Mouse (Mus musculus): ENCODE results near the gene Ubxn2a. TPM values are rescaled to one million over a fixed set of nuclear protein-coding genes. Genes with fewer than 3 reads are reported as not detected.
A peak's percentile ranks its signal among the peaks of the same experiment; 100 is the strongest.

Gene Ubxn2a
- polyA plus RNA-seq, 1 experiment from 2014 or later = 22.0 TPM

DNA sequence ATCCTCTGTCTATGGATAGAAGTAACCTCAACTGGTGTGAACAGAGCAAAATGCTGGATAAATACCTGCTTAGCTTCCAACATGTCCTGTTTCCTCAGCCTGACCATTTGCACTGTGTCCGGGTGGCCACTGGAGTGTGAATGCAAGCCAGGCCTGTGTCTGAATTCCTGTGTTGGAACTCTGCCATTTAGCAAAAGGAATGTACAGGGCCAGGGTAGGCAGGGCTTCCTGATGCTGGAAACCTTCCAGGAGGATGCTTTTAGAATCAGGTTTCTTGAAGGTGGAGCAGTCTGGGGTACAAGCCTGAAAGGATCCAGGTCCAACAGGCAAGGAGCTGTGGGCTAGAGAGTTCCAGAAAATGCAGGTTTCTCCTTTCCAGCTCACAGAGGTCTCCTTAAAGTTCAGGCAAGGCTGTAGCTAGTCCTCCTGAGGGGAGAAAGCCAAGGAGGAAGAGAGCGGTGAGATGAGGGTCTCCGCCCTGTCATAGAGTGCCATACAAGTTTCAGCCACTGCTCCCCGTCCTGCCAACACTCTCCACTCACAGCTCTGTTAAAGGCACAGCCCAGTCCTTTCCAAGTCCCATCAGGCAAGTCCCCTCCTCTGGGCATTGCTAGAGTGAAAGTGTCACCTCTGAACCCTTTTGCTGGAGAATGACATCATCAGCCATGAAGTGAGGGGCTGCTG, 43.7 kb downstream of the Ubxn2a start:
- DNase-seq (no peak), ATAC-seq (no peak)
- H3K9ac ChIP-seq (replicated peaks) = no peak overlapping the region
- no peaks in the 10 kb centered on the region; the same call in 1 of the 2 replicates for H3K9me3 ChIP-seq (ENCODE audit: low read length)
- no peak overlapping the region for H3K27ac ChIP-seq (ENCODE audit: low read depth)
- H3K4me3 ChIP-seq (ENCODE audit: low read depth, low read length) = no peak overlapping the region
- H3K4me2 ChIP-seq (ENCODE audit: low read depth, low read length) = no peak overlapping the region
- no peaks in the 10 kb centered on the region for H3K27me3 ChIP-seq (ENCODE audit: insufficient read depth, low read length)
- H3K4me1 ChIP-seq (ENCODE audit: insufficient read depth) = no peaks in the 10 kb centered on the region
- H3K36me3 ChIP-seq (replicated peaks; ENCODE audit: insufficient read depth, low read length) = peaks cover 24% of the 10 kb centered on the region
- TF ChIP-seq EP300 (IDR thresholded peaks at IDR 0.05; ENCODE audit: low read depth) = no peak
- TF ChIP-seq CTCF (IDR thresholded peaks at IDR 0.05; ENCODE audit: low read depth) = no peak
- WGBS (ENCODE audit: insufficient replicate concordance) = 83% methylated on average over 4 of the region's 4 CpGs

DNA sequence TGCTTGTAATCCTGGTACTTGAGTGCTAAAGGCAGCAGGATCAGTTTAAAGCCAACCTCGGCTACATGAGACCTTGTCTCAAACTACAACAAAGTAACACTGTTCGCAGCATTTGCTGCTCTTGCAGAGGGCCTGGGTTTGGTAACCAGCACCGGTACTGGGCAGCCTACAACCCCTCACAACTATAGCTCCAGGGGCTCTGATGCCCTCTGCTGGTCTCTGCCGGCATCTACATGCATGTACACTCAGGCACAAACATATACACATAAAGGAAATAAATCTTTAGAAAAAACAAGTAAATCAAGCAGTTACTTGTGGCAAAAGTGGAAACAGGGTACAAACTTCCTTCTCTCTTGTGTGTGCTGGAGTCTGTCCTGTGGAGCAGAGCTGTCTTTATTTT, 44.8 kb downstream of the Ubxn2a start:
- Histone ChIP-seq H3K4me2 (ENCODE audit: low read depth, low read length) (no peak overlapping the region), H3K36me3 (replicated peaks; ENCODE audit: insufficient read depth, low read length) (peaks cover 20% of the 10 kb centered on the region), H3K4me1 (ENCODE audit: insufficient read depth) (no peaks in the 10 kb centered on the region), H3K9ac (replicated peaks) (no peak overlapping the region), H3K27me3 (ENCODE audit: insufficient read depth, low read length) (no peaks in the 10 kb centered on the region), H3K4me3 (ENCODE audit: low read depth, low read length) (no peak overlapping the region), H3K9me3 (ENCODE audit: low read length) (no peaks in the 10 kb centered on the region; the same call in 1 of the 2 replicates), H3K27ac (ENCODE audit: low read depth) (no peak overlapping the region)
- TF ChIP-seq EP300 (IDR thresholded peaks at IDR 0.05; ENCODE audit: low read depth) (no peak), CTCF (IDR thresholded peaks at IDR 0.05; ENCODE audit: low read depth) (peak; percentile 61)
- ATAC-seq (no peak), DNase-seq (no peak)
- 91% methylated on average over 4 of the region's 4 CpGs for WGBS (ENCODE audit: insufficient replicate concordance)

DNA sequence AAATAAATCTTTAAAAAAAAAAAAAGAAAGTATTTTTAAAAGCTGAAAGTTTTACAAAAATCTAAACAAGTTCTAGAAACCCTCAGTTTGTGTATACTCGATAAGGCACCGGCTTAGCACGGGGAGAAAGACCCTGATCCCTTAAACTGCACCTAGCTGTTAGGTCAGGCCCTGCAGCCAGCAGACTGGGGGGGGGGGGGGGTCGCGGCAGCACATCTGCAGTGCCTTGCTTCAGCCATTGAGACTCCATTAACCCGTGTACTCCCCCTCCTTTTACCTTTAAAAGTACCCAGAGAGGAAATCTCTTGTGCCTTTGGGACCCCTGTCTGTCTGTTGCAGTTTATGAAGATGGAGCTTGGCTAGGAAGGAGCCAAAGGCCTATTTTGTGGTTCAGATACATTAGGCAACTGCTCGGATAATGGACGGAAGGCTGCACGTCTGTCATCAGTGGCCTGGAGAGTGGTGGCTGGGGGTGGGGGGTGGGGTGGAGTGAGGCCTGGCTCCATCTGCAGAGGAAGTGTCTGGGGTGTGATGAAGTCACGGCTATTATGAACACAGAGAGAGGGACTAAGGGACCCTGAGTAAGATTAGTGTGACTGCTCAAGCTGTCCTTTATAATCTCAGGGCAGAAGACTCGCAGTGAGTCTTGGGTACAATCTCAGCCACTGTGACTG, 48.1 kb downstream of the Ubxn2a start:
- no peak overlapping the region for H3K4me3 ChIP-seq (ENCODE audit: low read depth, low read length)
- H3K27ac ChIP-seq (ENCODE audit: low read depth) = no peak overlapping the region
- no peaks in the 10 kb centered on the region for H3K4me1 ChIP-seq (ENCODE audit: insufficient read depth)
- ATAC-seq (no peak), DNase-seq (no peak)
- no peak overlapping the region for H3K9ac ChIP-seq (replicated peaks)
- TF ChIP-seq EP300 (IDR thresholded peaks at IDR 0.05; ENCODE audit: low read depth) (no peak), CTCF (IDR thresholded peaks at IDR 0.05; ENCODE audit: low read depth) (no peak)
- H3K36me3 ChIP-seq (replicated peaks; ENCODE audit: insufficient read depth, low read length) = peaks cover 24% of the 10 kb centered on the region
- no peaks in the 10 kb centered on the region; the same call in 1 of the 2 replicates for H3K9me3 ChIP-seq (ENCODE audit: low read length)
- H3K4me2 ChIP-seq (ENCODE audit: low read depth, low read length) = no peak overlapping the region
- H3K27me3 ChIP-seq (ENCODE audit: insufficient read depth, low read length) = no peaks in the 10 kb centered on the region
- WGBS (ENCODE audit: insufficient replicate concordance) = 37% methylated on average over 11 of the region's 11 CpGs

DNA sequence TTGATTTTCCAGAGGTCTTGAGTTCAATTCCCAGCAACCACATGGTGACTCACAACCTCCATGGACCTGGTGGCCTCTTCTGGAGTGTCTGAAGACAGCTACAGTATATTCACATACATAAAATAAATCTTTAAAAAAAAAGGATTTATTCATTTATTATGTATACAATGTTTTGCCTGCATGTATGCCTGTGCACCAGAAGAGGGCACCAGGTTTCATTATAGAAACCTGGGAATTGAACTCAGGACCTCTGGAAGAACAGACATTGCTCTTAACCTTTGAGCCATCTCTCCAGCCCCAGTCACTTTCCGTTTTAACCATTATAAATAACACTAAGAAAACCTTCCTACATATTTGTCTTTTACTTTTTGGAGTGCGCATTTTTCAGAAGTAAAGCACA, 50.7 kb downstream of the Ubxn2a start:
- H3K36me3 ChIP-seq (replicated peaks; ENCODE audit: insufficient read depth, low read length) = peaks cover 17% of the 10 kb centered on the region; the same call in 1 of the 2 replicates
- DNase-seq (no peak), ATAC-seq (no peak)
- H3K4me3 ChIP-seq (ENCODE audit: low read depth, low read length) = no peak overlapping the region
- no peak overlapping the region for H3K4me2 ChIP-seq (ENCODE audit: low read depth, low read length)
- H3K27ac ChIP-seq (ENCODE audit: low read depth) = no peak overlapping the region
- TF ChIP-seq EP300 (IDR thresholded peaks at IDR 0.05; ENCODE audit: low read depth) (no peak), CTCF (IDR thresholded peaks at IDR 0.05; ENCODE audit: low read depth) (peak; percentile 51)
- H3K9me3 ChIP-seq (ENCODE audit: low read length) = no peaks in the 10 kb centered on the region
- H3K4me1 ChIP-seq (ENCODE audit: insufficient read depth) = no peaks in the 10 kb centered on the region
- no peak overlapping the region for H3K9ac ChIP-seq (replicated peaks)
- no peaks in the 10 kb centered on the region for H3K27me3 ChIP-seq (ENCODE audit: insufficient read depth, low read length)
- 89% methylated on average over 2 of the region's 2 CpGs for WGBS (ENCODE audit: insufficient replicate concordance)

DNA sequence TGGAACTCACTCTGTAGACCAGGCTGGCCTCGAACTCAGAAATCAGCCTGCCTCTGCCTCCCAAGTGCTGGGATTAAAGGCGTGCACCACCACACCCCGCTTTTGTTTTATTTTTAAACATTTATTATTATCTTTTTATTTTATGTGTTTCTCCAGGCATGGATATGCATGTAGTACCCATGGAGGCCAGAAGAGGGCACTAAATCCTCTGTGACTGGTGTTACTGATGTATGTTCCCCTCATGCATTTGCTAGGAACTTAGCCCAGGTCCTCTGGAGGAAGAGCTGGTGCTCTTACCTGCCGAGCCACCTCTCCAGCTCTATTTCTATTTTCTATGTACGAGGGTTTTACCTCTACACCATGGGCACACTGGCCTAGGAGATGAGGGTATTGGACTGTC, 51.3 kb downstream of the Ubxn2a start:
- no peak overlapping the region for H3K9ac ChIP-seq (replicated peaks)
- no peak for ATAC-seq
- 90% methylated on average over 5 of the region's 5 CpGs for WGBS (ENCODE audit: insufficient replicate concordance)
- H3K4me1 ChIP-seq (ENCODE audit: insufficient read depth) = no peaks in the 10 kb centered on the region
- H3K4me2 ChIP-seq (ENCODE audit: low read depth, low read length) = no peak overlapping the region
- DNase-seq = peak; percentile 53
- TF ChIP-seq EP300 (IDR thresholded peaks at IDR 0.05; ENCODE audit: low read depth) (no peak), CTCF (IDR thresholded peaks at IDR 0.05; ENCODE audit: low read depth) (peak; percentile 66)
- H3K9me3 ChIP-seq (ENCODE audit: low read length) = no peaks in the 10 kb centered on the region
- H3K27ac ChIP-seq (ENCODE audit: low read depth) = no peak overlapping the region
- H3K36me3 ChIP-seq (replicated peaks; ENCODE audit: insufficient read depth, low read length) = peaks cover 10% of the 10 kb centered on the region; the same call in 1 of the 2 replicates
- H3K27me3 ChIP-seq (ENCODE audit: insufficient read depth, low read length) = no peaks in the 10 kb centered on the region
- no peak overlapping the region for H3K4me3 ChIP-seq (ENCODE audit: low read depth, low read length)

DNA sequence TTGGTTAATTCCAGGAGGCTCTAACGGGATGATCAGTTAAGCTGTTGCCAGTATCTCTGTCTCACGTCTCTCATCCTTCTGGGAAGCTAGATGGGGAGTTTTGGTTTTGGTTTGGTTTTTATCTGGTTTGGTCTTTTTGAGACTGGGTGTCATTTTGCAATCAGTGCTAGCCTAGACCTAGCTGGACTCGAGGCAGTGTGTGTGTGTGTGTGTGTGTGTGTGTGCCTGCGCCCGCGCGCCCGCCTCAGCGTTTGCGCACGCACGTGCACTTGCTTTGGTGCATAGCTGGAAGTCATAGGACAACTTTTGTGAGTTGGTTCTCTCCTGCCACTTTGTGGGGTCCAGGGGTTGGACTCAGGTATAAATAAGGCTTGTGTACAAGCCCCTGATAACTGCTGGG, 63.8 kb downstream of the Ubxn2a start:
- Histone ChIP-seq H3K36me3 (replicated peaks; ENCODE audit: insufficient read depth, low read length) (no peaks in the 10 kb centered on the region), H3K4me1 (ENCODE audit: insufficient read depth) (peaks cover 21% of the 10 kb centered on the region), H3K27ac (ENCODE audit: low read depth) (peak overlapping the region; percentile 87), H3K9me3 (ENCODE audit: low read length) (no peaks in the 10 kb centered on the region), H3K4me3 (ENCODE audit: low read depth, low read length) (peak overlapping the region; percentile 81), H3K4me2 (ENCODE audit: low read depth, low read length) (peak overlapping the region; percentile 88), H3K9ac (replicated peaks) (peak overlapping the region; percentile 71), H3K27me3 (ENCODE audit: insufficient read depth, low read length) (0 out of 2 replicates have a peak, but pooled peaks cover 3% of the 10 kb centered on the region)
- DNase-seq (peak; percentile 76), ATAC-seq (peak; percentile 71)
- TF ChIP-seq EP300 (IDR thresholded peaks at IDR 0.05; ENCODE audit: low read depth) (no peak), CTCF (IDR thresholded peaks at IDR 0.05; ENCODE audit: low read depth) (no peak)
- 1% methylated on average over 12 of the region's 12 CpGs for WGBS (ENCODE audit: insufficient replicate concordance)
